Mouse (Mus musculus): Measurements from ENCODE around the gene Fhit.

- TF ChIP-seq GATA1 (IDR thresholded peaks at IDR 0.05; ENCODE audit: low read length) (no peak), TAL1 (IDR thresholded peaks at IDR 0.05; ENCODE audit: low read length) (no peak)
Measured at GRCm38 (mm10) chr14:10439007-10439749, 722.7 kb downstream of the Fhit start.

Measured in erythroblast, embryonic 14.5 days (primary cell).